Mouse (Mus musculus) CD4-positive naive resting alpha-beta T cell, adult 57 days (primary cell): ENCODE data around the gene Plau. TPM values are rescaled to one million over a fixed set of nuclear protein-coding genes. Genes with fewer than 3 reads are reported as not detected.

ENCODE experiments used
- total RNA-seq: library from RNA; stranded (reverse); gene quantifications from one replicate; pipeline ENCODE4 v1.2.4, GENCODE M21; 2023

The Plau gene
- 0.44 TPM for total RNA-seq

GRCm38 (mm10) chr14:20836171-20836904 lies at the start of gene Plau:
TSS of gene Plau (plus strand) at chr14:20836660.

DNA sequence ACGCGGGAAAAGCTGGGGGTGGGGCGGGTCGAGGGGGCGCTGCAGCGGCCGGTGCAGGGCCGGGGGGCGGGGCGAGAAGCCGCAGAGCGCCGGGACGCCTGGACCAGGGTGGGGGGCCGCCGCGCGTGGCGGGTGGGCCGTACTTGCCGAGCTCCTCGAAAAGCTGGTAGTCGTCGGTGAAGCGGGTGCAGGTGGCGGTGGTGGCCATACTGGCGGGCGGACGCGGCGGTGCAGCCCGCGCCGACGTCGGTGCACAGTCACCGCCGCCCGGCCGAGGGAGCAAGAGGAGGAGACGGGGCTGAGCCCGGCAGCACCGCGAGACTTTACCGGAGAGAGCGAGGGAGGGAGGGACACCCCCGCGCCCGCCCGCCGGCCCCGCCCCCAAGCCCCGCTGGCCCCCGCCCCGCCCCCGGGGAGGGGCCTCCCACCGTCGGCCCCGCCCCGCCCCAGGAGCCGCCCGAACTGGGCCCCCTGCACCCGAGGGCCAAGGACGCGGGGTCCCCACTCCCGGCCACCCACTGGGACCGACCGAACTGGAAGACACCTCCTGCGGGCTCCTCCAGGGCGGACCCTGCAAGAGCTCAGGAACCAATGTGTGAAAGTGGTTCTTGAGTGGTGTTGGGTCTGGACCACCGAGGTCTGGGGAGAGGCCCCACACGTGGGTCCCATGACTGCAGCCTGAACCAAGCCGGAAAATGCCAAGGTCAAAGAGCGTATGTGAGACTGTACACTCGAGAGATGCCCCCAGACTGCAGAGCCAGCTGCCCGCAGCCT lies 42.5 kb upstream of the Plau start, which contains the start of gene Camk2g:
Camk2g (minus strand) TSS at position 331 of the 774 bp plus-strand sequence.

Other genes starting within 250 kb of the Plau start
- 6.4 TPM for gene Usp54, start 195.6 kb upstream of the Plau start, total RNA-seq
- not detected for gene Myoz1, start 180.1 kb upstream of the Plau start, total RNA-seq
- gene Synpo2l, start 168.3 kb upstream of the Plau start, total RNA-seq, result not detected
- 249 TPM for gene Sec24c, start 162.4 kb upstream of the Plau start, total RNA-seq
- 5.3 TPM for gene Fut11, start 141.7 kb upstream of the Plau start, total RNA-seq
- 36.5 TPM for gene Chchd1, start 133.7 kb upstream of the Plau start, total RNA-seq
- 151 TPM for gene Zswim8, start 129.1 kb upstream of the Plau start, total RNA-seq
- gene Ndst2, start 102.1 kb upstream of the Plau start, total RNA-seq, result 50.9 TPM
- gene Camk2g, start 42.6 kb upstream of the Plau start, total RNA-seq, result 51.7 TPM
- 4.8 TPM for gene Vcl, start 92.7 kb downstream of the Plau start, total RNA-seq
- gene Ap3m1, start 215.8 kb downstream of the Plau start, total RNA-seq, result 43.6 TPM
- 82.6 TPM for gene Adk, start 215.9 kb downstream of the Plau start, total RNA-seq